Mouse (Mus musculus) heart, embryonic 14.5 days (tissue): Measurements from ENCODE around the gene 4930524N10Rik. TPM values are rescaled to one million over a fixed set of nuclear protein-coding genes. Genes with fewer than 3 reads are reported as not detected.

ENCODE experiments used
- ATAC-seq: fragments of 200-750 bp; cut with Nextera tagmentation; 2 replicates; pipeline ENCODE4 v1.8.0; 2017; ENCODE audit warnings: low read depth, moderate TSS enrichment; ENCODE audit not compliant: insufficient number of reproducible peaks, insufficient read depth, low FRiP score
- H3K27ac ChIP-seq, 2 experiments: fragments of 200-500 bp in 1 of 2; fragments of 300-500 bp in 1 of 2; sonication (generic) in 1 of 2; replicated peaks in 1 of 2; 2 replicates each; pipeline ENCODE4 v1.5.1; 2012 to 2014; ENCODE audit warnings: low read depth in 2 of 2, low read length in 2 of 2, control low read depth in 1 of 2, mild to moderate bottlenecking in 1 of 2, mixed read lengths in 1 of 2; ENCODE audit not compliant: control insufficient read depth in 1 of 2, insufficient read depth in 1 of 2
- H3K27me3 ChIP-seq: fragments of 300-500 bp; sonication (generic); 2 replicates; pipeline ENCODE4 v1.6.1; 2014; ENCODE audit warnings: mild to moderate bottlenecking, low read length, control low read depth; ENCODE audit not compliant: control insufficient read depth, insufficient read depth
- H3K36me3 ChIP-seq: fragments of 300-500 bp; sonication (generic); 2 replicates; pipeline ENCODE4 v1.6.1; 2014; ENCODE audit warnings: mild to moderate bottlenecking, control low read depth, low read length, mixed read lengths; ENCODE audit not compliant: control insufficient read depth, insufficient read depth
- H3K4me1 ChIP-seq, 2 experiments: fragments of 200-500 bp in 1 of 2; fragments of 300-500 bp in 1 of 2; sonication (generic) in 1 of 2; 2 replicates each; pipeline ENCODE4 v1.6.1; 2012 to 2014; ENCODE audit warnings: low read length in 2 of 2, control low read depth in 1 of 2, mixed read lengths in 1 of 2; ENCODE audit not compliant: control insufficient read depth in 2 of 2, insufficient read depth in 2 of 2
- H3K4me2 ChIP-seq: fragments of 300-500 bp; sonication (generic); 2 replicates; pipeline ENCODE4 v1.6.1; 2014; ENCODE audit warnings: mild to moderate bottlenecking, low read length
- H3K4me3 ChIP-seq, 2 experiments: fragments of 200-500 bp in 1 of 2; fragments of 300-500 bp in 1 of 2; sonication (generic) in 1 of 2; 2 replicates each; pipeline ENCODE4 v1.5.1; 2012 to 2014; ENCODE audit warnings: low read length in 2 of 2, mild to moderate bottlenecking in 2 of 2, control low read depth in 1 of 2, low read depth in 1 of 2, moderate library complexity in 1 of 2; ENCODE audit not compliant: control insufficient read depth in 1 of 2, insufficient read depth in 1 of 2
- H3K9ac ChIP-seq: fragments of 300-500 bp; sonication (generic); 2 replicates; pipeline ENCODE4 v1.6.1; 2014; ENCODE audit warnings: mild to moderate bottlenecking, low read length
- H3K9me3 ChIP-seq: fragments of 300-500 bp; sonication (generic); 2 replicates; pipeline ENCODE4 v1.6.1; 2016; ENCODE audit warnings: low read length, control low read depth; ENCODE audit not compliant: control insufficient read depth
- WGBS: fragments of 180-500 bp; shearing (Covaris S2); extraction: QIAGEN DNeasy Blood & Tissue Kit; methylation state at CpG from one replicate; pipeline ENCODE4 v1.1.7; 2014; 5-methylcytosine and 5-hydroxymethylcytosine counted together
- polyA plus RNA-seq: library from polyadenylated mRNA; unstranded; fragments of >200 nt; fragmentation: Nextera tagmentation; extraction: Ambion mirVana; gene quantifications from 2 replicates; pipeline ENCODE4 v1.2.1, GENCODE M21; 2014

4930524N10Rik gene
- not detected in 2 replicates for polyA plus RNA-seq

DNA sequence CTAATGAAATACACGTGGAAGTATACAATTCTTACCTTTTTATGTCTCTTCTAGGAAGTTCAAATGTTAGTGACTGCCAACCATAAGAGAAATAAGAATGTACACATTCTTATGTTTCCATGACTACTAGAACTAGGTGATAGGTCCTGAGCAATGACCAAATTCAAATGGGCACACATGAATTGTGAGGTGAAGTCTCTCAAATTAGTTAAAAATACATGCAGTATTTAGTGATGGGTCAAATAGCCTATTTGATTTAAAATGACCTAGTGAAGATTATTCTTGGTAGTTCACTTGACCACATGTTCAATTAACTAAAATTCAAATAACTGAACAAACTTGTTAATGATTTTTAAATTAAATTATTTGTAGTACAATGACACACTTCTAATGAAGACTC, at the start of gene 4930524N10Rik:
TSS of gene 4930524N10Rik (minus strand) at position 101 of the 400 bp plus-strand sequence.
- no peak for ATAC-seq
- Histone ChIP-seq H3K27me3 (no peaks in the 10 kb centered on the region), H3K9me3 (no peaks in the 10 kb centered on the region), H3K27ac (no peak within 1 kb of the TSS), H3K4me2 (no peak within 1 kb of the TSS), H3K9ac (no peak within 1 kb of the TSS), H3K36me3 (no peaks in the 10 kb centered on the region), H3K4me1 (no peaks in the 10 kb centered on the region), H3K4me3 (no peak within 1 kb of the TSS)
- 28% methylated on average over 1 of the region's 1 CpGs for WGBS

DNA sequence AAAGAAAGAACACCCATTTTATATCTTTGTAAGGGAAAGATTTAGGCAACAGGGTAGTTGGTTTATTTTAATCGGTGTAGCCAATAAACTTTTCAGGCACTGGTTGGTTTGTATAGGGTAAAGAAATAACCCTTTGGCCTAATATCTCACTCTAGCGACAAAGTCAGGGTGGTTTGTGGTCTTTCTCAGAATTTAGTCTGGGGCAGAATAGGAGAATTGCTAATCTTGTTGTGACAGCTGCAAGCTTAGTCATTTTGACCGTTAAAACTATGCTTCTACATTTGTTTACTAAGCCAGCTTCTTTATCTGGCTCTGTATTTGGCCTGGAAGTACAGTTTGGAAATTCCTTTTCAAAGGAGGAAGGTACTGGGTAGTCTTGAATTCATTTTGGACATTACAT, 6.8 kb upstream of the 4930524N10Rik start:
- H3K4me2 ChIP-seq, result no peak overlapping the region
- H3K9ac ChIP-seq, result no peak overlapping the region
- no peaks in the 10 kb centered on the region for H3K36me3 ChIP-seq
- peaks cover 3% of the 10 kb centered on the region; the same call in 1 of the 2 replicates for H3K9me3 ChIP-seq
- no peak for ATAC-seq
- 54% methylated on average over 3 of the region's 3 CpGs for WGBS
- no peaks in the 10 kb centered on the region for H3K27me3 ChIP-seq
- no peak overlapping the region for H3K4me3 ChIP-seq
- H3K4me1 ChIP-seq, result no peaks in the 10 kb centered on the region
- no peak overlapping the region for H3K27ac ChIP-seq

DNA sequence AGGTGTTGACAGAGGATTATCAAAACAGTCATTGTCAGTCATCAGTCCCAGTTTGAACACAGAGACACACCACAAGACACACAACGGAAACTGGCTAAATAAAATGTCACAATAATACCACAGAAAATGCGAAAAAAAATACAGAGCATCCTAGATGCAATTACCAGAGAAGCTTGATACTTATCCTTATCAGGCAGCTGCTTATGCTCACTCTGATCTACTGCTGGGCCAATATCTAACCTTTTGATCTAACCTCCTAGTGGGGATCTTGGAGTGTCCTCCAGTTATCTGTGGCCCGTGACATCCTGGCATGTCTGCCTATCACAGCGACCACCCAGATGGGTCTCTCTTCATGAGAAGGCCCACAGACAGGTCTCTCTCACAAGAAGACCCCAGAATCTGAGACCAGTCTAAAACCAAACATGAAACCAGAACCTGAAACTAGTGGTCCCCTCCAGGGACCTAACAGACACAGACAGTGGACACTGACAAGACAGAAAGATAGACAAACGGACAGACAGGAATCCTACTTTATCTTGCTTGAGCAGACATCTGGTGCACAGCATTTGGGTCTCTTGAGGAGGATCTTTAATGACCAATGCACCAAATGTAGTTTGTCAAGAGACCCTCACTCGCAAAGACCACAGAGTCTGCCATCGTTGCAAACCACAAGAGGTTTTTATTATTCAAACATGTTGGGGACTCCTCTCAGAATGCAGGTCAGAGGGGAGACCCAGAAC, 6.3 kb upstream of the 4930524N10Rik start:
- ATAC-seq, result no peak
- WGBS, result 64% methylated on average over 7 of the region's 7 CpGs
- Histone ChIP-seq H3K27ac (no peak overlapping the region), H3K4me2 (no peak overlapping the region), H3K9ac (no peak overlapping the region), H3K27me3 (no peaks in the 10 kb centered on the region), H3K4me1 (no peaks in the 10 kb centered on the region), H3K4me3 (no peak overlapping the region), H3K9me3 (peaks cover 3% of the 10 kb centered on the region; the same call in 1 of the 2 replicates), H3K36me3 (no peaks in the 10 kb centered on the region)

DNA sequence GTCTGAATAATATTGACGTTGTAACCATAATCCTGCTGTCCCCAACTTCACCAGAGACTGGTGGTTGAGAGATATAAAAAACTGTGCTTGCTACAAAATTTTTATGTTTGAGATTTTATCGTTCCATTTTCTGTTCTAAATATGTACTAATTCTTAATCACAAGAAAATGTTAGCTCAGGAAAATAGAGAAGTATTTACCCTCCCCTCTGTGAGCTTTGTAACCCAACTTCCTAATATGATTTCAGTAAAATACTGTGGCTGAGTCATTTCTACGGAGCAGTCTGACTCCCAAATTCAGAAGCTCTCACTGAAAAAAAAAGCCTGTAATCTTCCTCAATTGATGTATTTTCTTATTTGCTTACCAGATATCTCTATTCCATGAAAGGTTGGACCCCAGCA, 4.7 kb upstream of the 4930524N10Rik start:
- Histone ChIP-seq H3K27me3 (no peaks in the 10 kb centered on the region), H3K4me3 (no peak overlapping the region), H3K36me3 (no peaks in the 10 kb centered on the region), H3K27ac (no peak overlapping the region), H3K9me3 (peaks cover 3% of the 10 kb centered on the region; the same call in 1 of the 2 replicates), H3K4me2 (no peak overlapping the region), H3K4me1 (no peaks in the 10 kb centered on the region), H3K9ac (no peak overlapping the region)
- WGBS, result 67% methylated on average over 3 of the region's 3 CpGs
- no peak for ATAC-seq

Other genes with a start within 250 kb of the 4930524N10Rik start
- gene Gm15140, start 222.7 kb downstream of the 4930524N10Rik start, polyA plus RNA-seq, result not detected in 2 replicates
- gene Samt4, start 138.6 kb upstream of the 4930524N10Rik start, polyA plus RNA-seq, result not detected in 2 replicates
- not detected in 2 replicates for gene Samt2, start 236.0 kb upstream of the 4930524N10Rik start, polyA plus RNA-seq